Mouse (Mus musculus) neural tube, embryonic 13.5 days (tissue): ENCODE results near the gene Gm11127. TPM values are rescaled to one million over a fixed set of nuclear protein-coding genes. Genes with fewer than 3 reads are reported as not detected.

Source experiments
- ATAC-seq: fragments of 200-750 bp; cut with Nextera tagmentation; 2 replicates; pipeline ENCODE4 v1.8.0; 2017; ENCODE audit warnings: low read depth, mild to moderate bottlenecking, moderate TSS enrichment, moderate library complexity
- H3K27ac ChIP-seq: fragments of 300-500 bp; sonication (generic); replicated peaks from 2 replicates; pipeline ENCODE4 v1.5.1; 2015; ENCODE audit warnings: moderate library complexity, mild to moderate bottlenecking, inconsistent platforms
- H3K27me3 ChIP-seq: fragments of 300-500 bp; sonication (generic); 2 replicates; pipeline ENCODE4 v1.6.1; 2015; ENCODE audit warnings: mild to moderate bottlenecking, inconsistent platforms
- H3K36me3 ChIP-seq: fragments of 300-500 bp; sonication (generic); 2 replicates; pipeline ENCODE4 v1.6.1; 2015; ENCODE audit warnings: mild to moderate bottlenecking, inconsistent platforms
- H3K4me1 ChIP-seq: fragments of 300-500 bp; sonication (generic); replicated peaks from 2 replicates; pipeline ENCODE4 v1.6.1; 2015; ENCODE audit warnings: inconsistent platforms
- H3K4me2 ChIP-seq: fragments of 300-500 bp; sonication (generic); 2 replicates; pipeline ENCODE4 v1.6.1; 2015; ENCODE audit warnings: inconsistent platforms, mild to moderate bottlenecking, moderate library complexity
- H3K4me3 ChIP-seq: fragments of 300-500 bp; sonication (generic); 2 replicates; pipeline ENCODE4 v1.5.1; 2015; ENCODE audit warnings: mild to moderate bottlenecking, inconsistent platforms
- H3K9ac ChIP-seq: fragments of 300-500 bp; sonication (generic); 2 replicates; pipeline ENCODE4 v1.6.1; 2015; ENCODE audit warnings: moderate library complexity, mild to moderate bottlenecking, inconsistent platforms
- H3K9me3 ChIP-seq: fragments of 300-500 bp; sonication (generic); 2 replicates; pipeline ENCODE4 v1.6.1; 2016; ENCODE audit warnings: inconsistent platforms
- WGBS: fragments of 180-500 bp; shearing (Covaris S2); methylation state at CpG from one replicate; pipeline ENCODE4 v1.1.7; 2015; 5-methylcytosine and 5-hydroxymethylcytosine counted together
- polyA plus RNA-seq: library from polyadenylated mRNA; unstranded; fragments of >200 nt; fragmentation: Nextera tagmentation; extraction: Ambion mirVana; gene quantifications from 2 replicates; pipeline ENCODE4 v1.2.1, GENCODE M21; 2015

Gene Gm11127
- polyA plus RNA-seq, 1 experiment from 2014 or later = not detected

DNA sequence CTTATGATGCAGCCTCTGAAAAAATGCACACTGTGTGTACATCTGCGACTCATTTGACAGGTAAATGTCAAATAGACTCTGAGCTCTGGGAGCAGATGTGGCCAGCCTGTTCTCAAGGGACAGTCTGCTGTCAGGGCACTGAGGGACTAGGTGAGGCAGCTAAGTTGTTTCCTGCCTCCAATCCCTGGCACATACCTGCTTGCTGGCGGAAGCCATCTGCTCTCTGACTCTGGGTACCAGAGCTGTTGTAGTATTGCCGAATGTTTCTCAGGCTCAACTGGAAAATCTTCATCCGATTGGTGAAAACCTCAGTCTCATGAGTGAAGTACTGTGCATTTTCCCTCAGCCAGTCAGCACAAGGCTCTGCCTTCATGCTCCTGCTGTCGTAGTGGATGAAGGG lies 41.1 kb downstream of the Gm11127 start:
- ATAC-seq = no peak
- WGBS = 95% methylated on average over 5 of the region's 5 CpGs
- H3K36me3 ChIP-seq = peaks cover 20% of the 10 kb centered on the region

DNA sequence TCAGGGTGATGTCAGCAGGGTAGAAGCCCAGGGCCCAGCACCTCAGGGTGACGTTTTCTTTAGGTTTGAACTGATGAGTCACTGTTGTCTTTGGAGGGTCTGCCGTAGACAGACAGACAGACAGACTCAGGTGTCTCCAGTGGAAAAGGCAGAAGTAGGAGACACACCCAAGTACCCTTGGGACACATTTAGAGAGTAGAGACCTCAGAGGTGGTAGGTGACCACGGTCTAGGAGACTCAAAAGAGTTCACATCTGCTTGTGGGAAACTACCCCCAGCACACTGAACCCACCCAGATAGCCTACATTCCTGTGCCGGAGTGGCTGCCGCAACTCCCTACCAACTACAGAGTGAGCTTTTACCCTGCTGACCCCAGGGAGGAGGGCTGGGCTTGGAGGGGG lies 43.2 kb downstream of the Gm11127 start:
- H3K4me3 ChIP-seq = no peak overlapping the region
- no peak overlapping the region for H3K27ac ChIP-seq
- peaks cover 20% of the 10 kb centered on the region for H3K36me3 ChIP-seq
- no peaks in the 10 kb centered on the region for H3K4me1 ChIP-seq
- no peaks in the 10 kb centered on the region for H3K9me3 ChIP-seq
- H3K9ac ChIP-seq = no peak overlapping the region
- H3K4me2 ChIP-seq = no peak overlapping the region
- no peaks in the 10 kb centered on the region for H3K27me3 ChIP-seq
- WGBS = 92% methylated on average over 5 of the region's 5 CpGs
- no peak for ATAC-seq

More for the DNA sequence above, 41.1 kb downstream of the Gm11127 start:
- Histone ChIP-seq H3K27me3 (no peaks in the 10 kb centered on the region), H3K9ac (no peak overlapping the region), H3K4me1 (no peaks in the 10 kb centered on the region), H3K4me3 (no peak overlapping the region), H3K9me3 (no peaks in the 10 kb centered on the region), H3K27ac (no peak overlapping the region), H3K4me2 (no peak overlapping the region)

Other genes starting within 250 kb of the Gm11127 start
- gene Ier3, start 236.7 kb downstream of the Gm11127 start, polyA plus RNA-seq = 11.2 and 11.6 TPM in 2 replicates
- gene Flot1, start 235.1 kb downstream of the Gm11127 start, polyA plus RNA-seq = 93.6 and 96.5 TPM in 2 replicates
- 1,686 and 1,692 TPM in 2 replicates for gene Tubb5, start 220.1 kb downstream of the Gm11127 start, polyA plus RNA-seq
- 7.2 and 9.6 TPM in 2 replicates for gene Mdc1, start 216.9 kb downstream of the Gm11127 start, polyA plus RNA-seq
- gene Nrm, start 197.1 kb downstream of the Gm11127 start, polyA plus RNA-seq = 28.2 and 29.0 TPM in 2 replicates
- 28.9 and 33.6 TPM in 2 replicates for gene Ppp1r18, start 192.8 kb downstream of the Gm11127 start, polyA plus RNA-seq
- 31.0 and 39.6 TPM in 2 replicates for gene Dhx16, start 178.6 kb downstream of the Gm11127 start, polyA plus RNA-seq
- 45.1 and 50.5 TPM in 2 replicates for gene 2310061I04Rik, start 160.9 kb downstream of the Gm11127 start, polyA plus RNA-seq
- gene Atat1, start 148.3 kb downstream of the Gm11127 start, polyA plus RNA-seq = 357 and 369 TPM in 2 replicates
- gene Mrps18b, start 142.0 kb downstream of the Gm11127 start, polyA plus RNA-seq = 56.1 and 62.7 TPM in 2 replicates
- 44.6 and 45.9 TPM in 2 replicates for gene Ppp1r10, start 141.9 kb downstream of the Gm11127 start, polyA plus RNA-seq
- 90.5 and 111 TPM in 2 replicates for gene Abcf1, start 88.6 kb downstream of the Gm11127 start, polyA plus RNA-seq
- 47.9 and 50.0 TPM in 2 replicates for gene Gnl1, start 78.5 kb downstream of the Gm11127 start, polyA plus RNA-seq
- gene Prr3, start 78.1 kb downstream of the Gm11127 start, polyA plus RNA-seq = 64.0 and 69.4 TPM in 2 replicates
- 8.7 and 10.0 TPM in 2 replicates for gene H2-T24, start 37.8 kb downstream of the Gm11127 start, polyA plus RNA-seq
- gene H2-T23, start 25.5 kb downstream of the Gm11127 start, polyA plus RNA-seq = 2.3 and 3.3 TPM in 2 replicates
- gene H2-T22, start 15.6 kb downstream of the Gm11127 start, polyA plus RNA-seq = 7.1 and 7.9 TPM in 2 replicates
- not detected in 2 replicates for gene Gm6034, start 15.4 kb downstream of the Gm11127 start, polyA plus RNA-seq
- gene Gm19684, start 63.3 kb upstream of the Gm11127 start, polyA plus RNA-seq = not detected in 2 replicates
- gene Gm7030, start 71.1 kb upstream of the Gm11127 start, polyA plus RNA-seq = not detected in 2 replicates
- gene Gm8909, start 110.2 kb upstream of the Gm11127 start, polyA plus RNA-seq = not detected in 2 replicates
- not detected in 2 replicates for gene H2-T3, start 131.9 kb upstream of the Gm11127 start, polyA plus RNA-seq
- 93.9 and 122 TPM in 2 replicates for gene Rpp21, start 199.7 kb upstream of the Gm11127 start, polyA plus RNA-seq
- gene Trim39, start 213.9 kb upstream of the Gm11127 start, polyA plus RNA-seq = 26.4 and 27.2 TPM in 2 replicates
- not detected in 2 replicates for gene H2-M10.2, start 228.1 kb upstream of the Gm11127 start, polyA plus RNA-seq